Mouse (Mus musculus) B cell, adult 62 days (primary cell): Measurements from ENCODE around the gene Spg11. TPM values are rescaled to one million over a fixed set of nuclear protein-coding genes. Genes with fewer than 3 reads are reported as not detected.

Source experiments
- total RNA-seq: library from RNA; stranded (reverse); gene quantifications from 4 replicates; pipeline ENCODE4 v1.2.4, GENCODE M21; 2023

Spg11 gene
- total RNA-seq, result 28.5 to 31.7 TPM (median 31.6 TPM) in 4 replicates

GRCm38 (mm10) chr2:122117961-122118958 lies at the start of gene Spg11:
Gene Spg11, minus strand, starts transcription at chr2:122118386.

GRCm38 (mm10) chr2:122160680-122161079 lies 42.5 kb upstream of the Spg11 start, which contains the start of gene Trim69:
Gene Trim69, plus strand, starts transcription at chr2:122160700.

GRCm38 (mm10) chr2:122147508-122148241 lies 29.5 kb upstream of the Spg11 start, which contains the start of gene B2m:
Gene B2m, plus strand, starts transcription at chr2:122147686.

GRCm38 (mm10) chr2:122027862-122028755 lies 90.1 kb downstream of the Spg11 start, which contains the start of gene Eif3j1:
Gene Eif3j1, plus strand, starts transcription at chr2:122028546.

Other genes with a start within 250 kb of the Spg11 start
- 40.8 to 48.5 TPM (median 43.3 TPM) in 4 replicates for gene Ctdspl2, start 162.4 kb downstream of the Spg11 start, total RNA-seq
- gene Mageb3, start 162.3 kb downstream of the Spg11 start, total RNA-seq, result not detected in 4 replicates
- gene Eif3j1, start 89.8 kb downstream of the Spg11 start, total RNA-seq, result 39.8 to 45.1 TPM (median 41.9 TPM) in 4 replicates
- gene B2m, start 29.3 kb upstream of the Spg11 start, total RNA-seq, result 1,478 to 1,606 TPM (median 1,516 TPM) in 4 replicates
- 0.63 to 3.3 TPM (median 2.0 TPM) in 4 replicates for gene Trim69, start 42.3 kb upstream of the Spg11 start, total RNA-seq
- gene Patl2, start 67.8 kb upstream of the Spg11 start, total RNA-seq, result not detected in 4 replicates
- gene Terb2, start 67.9 kb upstream of the Spg11 start, total RNA-seq, result not detected in 4 replicates
- gene Sord, start 116.4 kb upstream of the Spg11 start, total RNA-seq, result 5.8 to 7.8 TPM (median 6.7 TPM) in 4 replicates
- not detected in 4 replicates for gene Duox2, start 180.1 kb upstream of the Spg11 start, total RNA-seq
- gene Duoxa2, start 180.5 kb upstream of the Spg11 start, total RNA-seq, result 0.36 TPM in 1 of 4 replicates, not detected in the others
- not detected in 4 replicates for gene Duoxa1, start 195.3 kb upstream of the Spg11 start, total RNA-seq
- gene Duox1, start 197.3 kb upstream of the Spg11 start, total RNA-seq, result not detected in 4 replicates